Mouse (Mus musculus) MEL (cell line): ENCODE results near the gene Msh3. TPM values are rescaled to one million over a fixed set of nuclear protein-coding genes. Genes with fewer than 3 reads are reported as not detected.

Experiments used
- DNase-seq: peaks from one replicate; pipeline ENCODE4 v3.0.0; 2011; ENCODE audit warnings: low read depth, low spot score
- H3K27ac ChIP-seq: 2 replicates; pipeline ENCODE4 v1.5.1; 2012; ENCODE audit warnings: low read depth, mild to moderate bottlenecking, control low read depth, low read length, moderate library complexity; ENCODE audit not compliant: control insufficient read depth
- H3K27me3 ChIP-seq, 2 experiments: fragments of 150-350 bp in 1 of 2; sonication (generic) in 1 of 2; 2 replicates each; pipeline ENCODE4 v1.6.1; 2012; ENCODE audit warnings: low read length in 2 of 2, mild to moderate bottlenecking in 2 of 2, improper control_type of control experiment in 1 of 2, moderate library complexity in 1 of 2; ENCODE audit not compliant: insufficient read depth in 2 of 2, control insufficient read depth in 1 of 2
- H3K36me3 ChIP-seq, 2 experiments: 2 replicates each; pipeline ENCODE4 v1.6.1; 2012 to 2014; ENCODE audit warnings: low read length in 2 of 2, improper control_type of control experiment in 1 of 2, inconsistent platforms in 1 of 2, mild to moderate bottlenecking in 1 of 2; ENCODE audit not compliant: insufficient read depth in 2 of 2, control insufficient read depth in 1 of 2
- H3K4me1 ChIP-seq, 2 experiments: fragments of 150-350 bp in 1 of 2; sonication (generic) in 1 of 2; 2 replicates each; pipeline ENCODE4 v1.6.1; 2012; ENCODE audit warnings: low read length in 2 of 2, improper control_type of control experiment in 1 of 2, mild to moderate bottlenecking in 1 of 2; ENCODE audit not compliant: insufficient read depth in 2 of 2, control insufficient read depth in 1 of 2
- H3K4me3 ChIP-seq, 2 experiments: fragments of 150-350 bp in 1 of 2; sonication (generic) in 1 of 2; 2 replicates each; pipeline ENCODE4 v1.5.1; 2012; ENCODE audit warnings: low read depth in 2 of 2, low read length in 2 of 2, mild to moderate bottlenecking in 2 of 2, moderate library complexity in 2 of 2, control low read depth in 1 of 2, improper control_type of control experiment in 1 of 2; ENCODE audit not compliant: control insufficient read depth in 1 of 2, insufficient read depth in 1 of 2
- H3K79me2 ChIP-seq: 2 replicates; pipeline ENCODE4 v1.6.1; 2012; ENCODE audit warnings: mild to moderate bottlenecking, low read length, moderate library complexity; ENCODE audit not compliant: control insufficient read depth, poor library complexity, insufficient read depth
- H3K9ac ChIP-seq: 2 replicates; pipeline ENCODE4 v1.6.1; 2012; ENCODE audit warnings: low read depth, mild to moderate bottlenecking, control low read depth, low read length, moderate library complexity; ENCODE audit not compliant: control insufficient read depth, poor library complexity, severe bottlenecking
- H3K9me3 ChIP-seq: fragments of 150-350 bp; sonication (generic); replicated peaks from 2 replicates; pipeline ENCODE4 v1.6.1; 2012; ENCODE audit warnings: mild to moderate bottlenecking, low read length, improper control_type of control experiment, moderate library complexity; ENCODE audit not compliant: insufficient read depth
- CHD1 ChIP-seq: IDR thresholded peaks from 2 replicates; pipeline ENCODE4 v1.6.1; 2012; ENCODE audit warnings: low read depth, mild to moderate bottlenecking, inconsistent platforms, low read length, improper control_type of control experiment
- CHD2 ChIP-seq: IDR thresholded peaks from 2 replicates; pipeline ENCODE4 v1.6.1; 2011; ENCODE audit warnings: low read length, improper control_type of control experiment
- E2F4 ChIP-seq: IDR thresholded peaks from 2 replicates; pipeline ENCODE4 v1.6.1; 2011; ENCODE audit warnings: low read depth, low read length, improper control_type of control experiment, borderline replicate concordance
- GABPA ChIP-seq: IDR thresholded peaks from 2 replicates; pipeline ENCODE4 v1.6.1; 2012; ENCODE audit warnings: low read depth, mild to moderate bottlenecking, inconsistent platforms, low read length, improper control_type of control experiment, moderate library complexity
- GATA1 ChIP-seq: IDR thresholded peaks from 2 replicates; pipeline ENCODE4 v1.6.1; 2011; ENCODE audit warnings: low read depth, low read length, improper control_type of control experiment
- HCFC1 ChIP-seq: IDR thresholded peaks from 2 replicates; pipeline ENCODE4 v1.6.1; 2012; ENCODE audit warnings: low read depth, mild to moderate bottlenecking, inconsistent platforms, low read length, improper control_type of control experiment, moderate library complexity
- JUND ChIP-seq: IDR thresholded peaks from 2 replicates; pipeline ENCODE4 v1.6.1; 2011; ENCODE audit warnings: low read depth, mild to moderate bottlenecking, improper control_type of control experiment, low read length
- MAFK ChIP-seq: IDR thresholded peaks from 2 replicates; pipeline ENCODE4 v1.6.1; 2011; ENCODE audit warnings: low read depth, mild to moderate bottlenecking, low read length, improper control_type of control experiment, borderline replicate concordance
- MAX ChIP-seq: IDR thresholded peaks from 2 replicates; pipeline ENCODE4 v1.6.1; 2011; ENCODE audit warnings: low read length, improper control_type of control experiment
- MXI1 ChIP-seq: IDR thresholded peaks from 2 replicates; pipeline ENCODE4 v1.6.1; 2011; ENCODE audit warnings: mild to moderate bottlenecking, low read depth, low read length, improper control_type of control experiment
- MYB ChIP-seq: IDR thresholded peaks from 2 replicates; pipeline ENCODE4 v1.6.1; 2011; ENCODE audit warnings: mild to moderate bottlenecking, low read depth, low read length, improper control_type of control experiment
- NELFE ChIP-seq: IDR thresholded peaks from 2 replicates; pipeline ENCODE4 v1.6.1; 2011; ENCODE audit warnings: low read depth, low read length, improper control_type of control experiment
- NRF1 ChIP-seq: IDR thresholded peaks from 2 replicates; pipeline ENCODE4 v1.6.1; 2014; ENCODE audit warnings: low read depth, mild to moderate bottlenecking, inconsistent platforms, low read length, improper control_type of control experiment, moderate library complexity; ENCODE audit not compliant: poor library complexity, insufficient read depth, severe bottlenecking
- POLR2AphosphoS2 ChIP-seq: IDR thresholded peaks from 2 replicates; pipeline ENCODE4 v1.6.1; 2011; ENCODE audit warnings: low read length, improper control_type of control experiment
- POLR2AphosphoS5 ChIP-seq: IDR thresholded peaks from 2 replicates; pipeline ENCODE4 v1.6.1; 2012; ENCODE audit warnings: low read depth, borderline replicate concordance, mild to moderate bottlenecking, inconsistent platforms, low read length, moderate library complexity, mixed read lengths
- SIN3A ChIP-seq: IDR thresholded peaks from 2 replicates; pipeline ENCODE4 v1.6.1; 2012; ENCODE audit warnings: low read length, improper control_type of control experiment, inconsistent platforms
- SMC3 ChIP-seq: IDR thresholded peaks from 2 replicates; pipeline ENCODE4 v1.6.1; 2011; ENCODE audit warnings: low read depth, low read length, improper control_type of control experiment
- TAL1 ChIP-seq: IDR thresholded peaks from 2 replicates; pipeline ENCODE4 v1.6.1; 2012; ENCODE audit warnings: mild to moderate bottlenecking, inconsistent platforms, low read length, moderate library complexity, mixed read lengths
- TBP ChIP-seq: IDR thresholded peaks from 2 replicates; pipeline ENCODE4 v1.8.0; 2011; ENCODE audit warnings: low read depth, low read length, improper control_type of control experiment
- TCF12 ChIP-seq: IDR thresholded peaks from 2 replicates; pipeline ENCODE4 v1.6.1; 2014; ENCODE audit warnings: low read depth, mild to moderate bottlenecking, inconsistent platforms, low read length, improper control_type of control experiment, moderate library complexity
- UBTF ChIP-seq: IDR thresholded peaks from 2 replicates; pipeline ENCODE4 v1.6.1; 2012; ENCODE audit warnings: low read depth, mild to moderate bottlenecking, inconsistent platforms, low read length, improper control_type of control experiment, moderate library complexity, borderline replicate concordance; ENCODE audit not compliant: insufficient read depth
- USF1 ChIP-seq: IDR thresholded peaks from 2 replicates; pipeline ENCODE4 v1.6.1; 2014; ENCODE audit warnings: low read depth, mild to moderate bottlenecking, inconsistent platforms, low read length, improper control_type of control experiment, moderate library complexity
- ZC3H11A ChIP-seq: IDR thresholded peaks from 2 replicates; pipeline ENCODE4 v1.6.1; 2012; ENCODE audit warnings: low read depth, mild to moderate bottlenecking, inconsistent platforms, low read length, improper control_type of control experiment
- ZKSCAN1 ChIP-seq: IDR thresholded peaks from 2 replicates; pipeline ENCODE4 v1.6.1; 2012; ENCODE audit warnings: low read depth, mild to moderate bottlenecking, inconsistent platforms, low read length, improper control_type of control experiment, moderate library complexity
- ZMIZ1 ChIP-seq: IDR thresholded peaks from 2 replicates; pipeline ENCODE4 v1.6.1; 2012; ENCODE audit warnings: low read depth, mild to moderate bottlenecking, inconsistent platforms, low read length, improper control_type of control experiment, moderate library complexity
- ZNF384 ChIP-seq: IDR thresholded peaks from 2 replicates; pipeline ENCODE4 v1.6.1; 2012; ENCODE audit warnings: low read depth, mild to moderate bottlenecking, inconsistent platforms, low read length, improper control_type of control experiment
- polyA plus RNA-seq, 2 experiments: library from polyadenylated mRNA; stranded (reverse) in 1 of 2; unstranded in 1 of 2; fragments of >175 nt in 1 of 2; fragments of >200 nt in 1 of 2; gene quantifications; 2 replicates each; pipeline versions ENCODE4 v1.2.1 to v1.2.4; 2012; ENCODE audit warnings: low replicate concordance in 2 of 2, low read depth in 1 of 2; ENCODE audit not compliant: insufficient read length in 2 of 2, insufficient read depth in 1 of 2, missing spikeins in 1 of 2
- total RNA-seq: library from RNA; depleted of rRNA; stranded (reverse); fragments of 300-350 nt; gene quantifications from 2 replicates; pipeline ENCODE4 v1.2.3, GENCODE M21; 2012

Msh3 gene
- total and polyA plus RNA-seq, 3 experiments = 14.4 to 17.7 TPM; not detected in 1

GRCm38 (mm10) chr13:92222763-92223162 lies 132.0 kb downstream of the Msh3 start:
- no peaks in the 10 kb centered on the region for H3K79me2 ChIP-seq
- no peak overlapping the region for H3K27ac ChIP-seq
- H3K4me3 ChIP-seq = no peak overlapping the region
- no peaks in the 10 kb centered on the region for H3K9me3 ChIP-seq
- TF ChIP-seq SMC3 (no peak), MAFK (no peak), TAL1 (no peak), MYB (no peak), POLR2AphosphoS2 (no peak), NELFE (no peak), JUND (no peak), USF1 (no peak), POLR2AphosphoS5 (no peak), GABPA (no peak), ZMIZ1 (no peak), E2F4 (no peak), TCF12 (no peak), CHD2 (no peak), CHD1 (no peak), TBP (no peak), UBTF (no peak), SIN3A (no peak), NRF1 (no peak), HCFC1 (no peak)
- no peak overlapping the region for H3K9ac ChIP-seq
- no peaks in the 10 kb centered on the region for H3K4me1 ChIP-seq
- no peak for DNase-seq
- H3K27me3 ChIP-seq = no peaks in the 10 kb centered on the region
- no peaks in the 10 kb centered on the region; a peak in 1 of 4 replicates for H3K36me3 ChIP-seq

GRCm38 (mm10) chr13:92219774-92220173 lies 135.0 kb downstream of the Msh3 start:
- H3K36me3 ChIP-seq = no peaks in the 10 kb centered on the region; a peak in 1 of 4 replicates
- H3K4me3 ChIP-seq = no peak overlapping the region
- no peak overlapping the region for H3K27ac ChIP-seq
- no peaks in the 10 kb centered on the region for H3K4me1 ChIP-seq
- no peaks in the 10 kb centered on the region for H3K27me3 ChIP-seq
- no peak for TF ChIP-seq TCF12
- no peak for TF ChIP-seq JUND
- TF ChIP-seq ZMIZ1 = no peak
- no peak for TF ChIP-seq POLR2AphosphoS5
- no peak for TF ChIP-seq MXI1
- TF ChIP-seq MAX = no peak
- no peak for TF ChIP-seq ZC3H11A
- TF ChIP-seq ZKSCAN1 = no peak
- TF ChIP-seq NELFE = no peak
- TF ChIP-seq SIN3A = no peak
- TF ChIP-seq CHD2 = no peak
- no peak for TF ChIP-seq TAL1
- TF ChIP-seq GATA1 = no peak
- no peak for TF ChIP-seq ZNF384
- TF ChIP-seq TBP = no peak
- H3K9me3 ChIP-seq = no peaks in the 10 kb centered on the region
- DNase-seq = no peak
- no peak overlapping the region for H3K9ac ChIP-seq
- no peaks in the 10 kb centered on the region for H3K79me2 ChIP-seq
